Mouse (Mus musculus): Measurements from ENCODE around the gene Stambp.

Gene Stambp

DNA sequence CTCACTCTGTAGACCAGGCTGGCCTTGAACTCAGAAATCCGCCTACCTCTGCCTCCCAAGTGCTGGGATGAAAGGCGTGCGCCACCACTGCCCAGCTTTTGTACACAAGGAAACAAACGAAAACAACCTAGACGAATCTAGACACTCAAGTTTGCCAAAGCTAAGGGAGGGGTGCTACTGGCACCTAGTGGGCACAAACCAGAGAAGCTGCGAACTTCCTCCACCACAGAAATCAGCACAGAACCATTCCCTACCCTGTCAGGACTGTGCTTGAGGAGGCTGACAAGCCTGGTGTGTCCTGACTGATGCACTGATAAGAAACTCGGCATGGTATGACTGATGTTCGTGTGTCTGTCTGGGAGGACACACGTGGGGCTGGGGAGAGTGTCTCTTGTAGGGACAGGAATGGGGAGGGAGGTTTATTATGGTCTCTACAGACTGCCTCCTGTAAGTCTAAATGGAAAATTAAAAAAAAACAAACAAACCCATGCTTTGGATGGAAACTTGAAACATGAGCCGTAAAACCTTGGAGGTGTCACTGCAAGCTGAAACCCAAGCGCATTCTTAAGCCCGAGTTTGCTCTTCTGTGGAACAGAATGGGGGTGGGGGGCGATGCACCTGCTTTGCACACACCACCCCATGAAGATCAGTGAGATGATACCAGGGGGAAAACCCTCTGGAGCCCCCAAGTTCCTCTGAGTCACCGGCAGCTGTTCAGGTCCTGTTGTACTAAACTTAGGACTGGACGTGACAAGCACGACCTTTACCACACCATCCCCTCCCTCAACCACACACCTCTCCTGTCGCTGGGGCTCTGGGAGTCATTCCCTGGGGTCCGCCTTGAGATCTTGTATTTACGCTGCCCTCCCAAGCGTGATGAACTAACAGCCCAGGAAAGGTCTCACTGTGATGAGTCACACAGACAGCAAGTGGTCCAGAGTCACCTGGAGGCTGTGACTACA lies 3.3 kb downstream of the Stambp start:
- no peak for DNase-seq

GRCm38 (mm10) chr6:83555972-83556371 lies 16.6 kb downstream of the Stambp start:
- DNase-seq = no peak

GRCm38 (mm10) chr6:83548346-83548745 lies 24.2 kb downstream of the Stambp start:
- no peak for DNase-seq

DNA sequence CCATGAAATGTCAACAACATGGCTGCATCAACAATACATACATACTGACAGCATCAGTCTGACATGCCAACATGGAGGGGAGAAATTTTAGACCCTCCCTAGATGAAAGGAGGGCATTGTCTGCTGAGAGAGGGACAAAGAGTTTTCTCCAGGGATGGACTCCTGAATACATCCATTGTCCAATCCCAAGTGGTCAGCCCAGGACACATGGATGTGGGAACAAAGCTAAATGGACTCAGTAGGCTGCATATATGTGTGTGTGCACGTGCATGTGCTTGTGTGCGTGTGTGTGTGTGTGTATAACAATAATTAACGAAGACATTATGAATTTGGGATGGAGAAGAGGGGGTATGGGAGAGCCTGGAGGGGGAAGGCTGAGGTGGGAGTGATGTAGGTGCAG lies 26.8 kb downstream of the Stambp start:
- peak; percentile 73 for DNase-seq

- peak; percentile 34 for DNase-seq
Measured at GRCm38 (mm10) chr6:83541756-83542456, 30.6 kb downstream of the Stambp start.

GRCm38 (mm10) chr6:83540017-83540416 lies 32.5 kb downstream of the Stambp start:
- DNase-seq = peak; percentile 72

GRCm38 (mm10) chr6:83536795-83537059 lies 35.8 kb downstream of the Stambp start:
- DNase-seq = no peak

DNA sequence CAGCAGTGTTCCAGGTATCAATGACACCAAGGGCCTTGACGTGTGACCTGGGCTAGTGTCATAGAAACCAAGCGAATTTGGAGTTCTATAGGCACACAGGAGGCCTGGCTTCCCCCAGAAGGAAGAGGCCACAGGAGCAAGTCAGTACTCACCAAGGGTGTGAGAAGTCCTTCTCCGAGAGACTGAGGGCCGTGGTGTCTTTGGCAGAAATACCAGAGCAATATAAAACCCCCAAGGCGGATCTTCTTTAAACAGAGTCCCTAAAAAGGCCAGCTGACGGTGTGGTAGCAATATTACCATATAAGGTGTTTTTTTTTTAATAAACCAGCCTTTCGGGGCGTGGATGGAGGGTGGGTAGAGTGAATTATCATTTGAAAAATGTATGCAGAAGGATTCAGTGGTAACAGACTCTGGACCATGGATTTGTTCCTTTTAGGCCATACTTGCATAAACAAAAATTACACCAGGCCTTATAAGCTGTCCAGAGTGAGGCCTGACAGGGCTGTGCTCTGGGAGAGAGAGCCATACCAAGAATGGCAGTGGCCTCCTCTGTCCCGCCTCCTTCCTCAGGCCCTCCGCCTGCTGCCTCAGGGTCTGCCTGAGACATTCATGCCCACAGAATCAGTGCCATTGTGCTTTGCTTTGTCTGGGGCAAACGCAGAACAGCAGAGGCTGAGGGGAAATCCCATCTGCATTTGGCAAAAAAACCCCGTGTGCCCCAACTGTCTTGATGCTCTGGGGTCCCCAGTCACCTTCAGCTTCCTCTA lies 36.3 kb downstream of the Stambp start, which contains the start of gene Actg2:
Actg2 (minus strand) TSS at position 238 of the 767 bp plus-strand sequence.
- DNase-seq = no peak

DNA sequence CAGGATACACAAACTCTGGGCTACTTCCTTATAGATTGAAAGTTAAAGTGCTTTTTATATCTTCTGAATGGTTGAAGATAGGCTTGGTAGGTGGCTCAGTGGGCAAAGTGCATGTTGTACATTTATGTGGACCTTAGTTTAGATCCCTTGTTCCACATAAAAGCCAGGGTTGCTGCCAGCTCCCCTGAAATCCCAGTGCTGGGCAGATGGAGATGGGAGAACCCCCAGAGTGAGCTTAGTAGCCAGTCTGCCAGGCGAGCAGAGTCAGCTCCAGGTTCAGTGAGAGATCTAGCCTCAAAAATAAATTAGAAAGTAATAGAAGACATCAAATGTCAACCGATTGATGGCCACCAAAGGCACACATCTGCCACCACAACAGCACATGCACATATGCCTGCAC lies 39.9 kb downstream of the Stambp start:
- DNase-seq = no peak

DNA sequence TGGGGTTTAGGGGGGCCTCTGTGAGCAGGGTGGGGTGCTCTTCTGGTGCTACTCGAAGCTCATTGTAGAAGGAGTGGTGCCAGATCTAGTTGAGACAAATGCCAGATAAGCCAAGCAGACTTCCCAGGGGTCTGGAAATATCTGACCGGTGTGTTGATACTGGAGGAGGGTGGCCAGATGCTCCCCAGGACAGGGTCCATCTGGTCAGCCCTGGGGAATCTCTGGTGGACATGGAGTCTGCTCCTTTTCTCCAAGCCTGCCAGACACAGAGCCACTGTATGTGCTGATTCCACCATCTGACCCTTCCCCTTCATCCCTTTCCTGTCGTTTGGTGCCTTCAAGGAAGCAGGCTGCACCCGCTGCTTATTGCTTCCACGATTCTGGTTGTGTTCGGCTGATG lies 49.3 kb downstream of the Stambp start:
- no peak for DNase-seq

DNA sequence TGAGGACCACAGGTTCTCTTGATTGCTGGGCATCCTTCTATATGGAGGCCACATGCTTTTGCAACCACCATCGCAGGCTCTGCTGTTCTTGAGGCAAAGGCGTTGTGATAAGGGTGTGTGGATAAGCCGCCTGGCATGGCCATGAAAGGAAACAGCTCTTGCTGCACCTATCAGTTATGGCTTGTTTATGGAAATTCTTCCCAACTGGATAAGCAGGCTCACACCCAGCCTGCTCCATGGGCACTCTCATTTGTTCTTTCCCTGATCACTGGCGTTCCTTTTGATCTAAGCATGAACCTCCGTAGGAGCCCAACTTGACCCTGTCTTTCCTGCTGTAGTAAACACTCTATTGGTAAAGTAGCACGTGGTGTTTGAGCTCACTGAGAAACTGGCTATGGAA lies 50.7 kb downstream of the Stambp start:
- DNase-seq = no peak

- no peak for DNase-seq
Measured at GRCm38 (mm10) chr6:83518637-83519036, 53.9 kb downstream of the Stambp start.

- DNase-seq = peak; percentile 48
Measured at GRCm38 (mm10) chr6:83515172-83515571, 57.4 kb downstream of the Stambp start.

DNA sequence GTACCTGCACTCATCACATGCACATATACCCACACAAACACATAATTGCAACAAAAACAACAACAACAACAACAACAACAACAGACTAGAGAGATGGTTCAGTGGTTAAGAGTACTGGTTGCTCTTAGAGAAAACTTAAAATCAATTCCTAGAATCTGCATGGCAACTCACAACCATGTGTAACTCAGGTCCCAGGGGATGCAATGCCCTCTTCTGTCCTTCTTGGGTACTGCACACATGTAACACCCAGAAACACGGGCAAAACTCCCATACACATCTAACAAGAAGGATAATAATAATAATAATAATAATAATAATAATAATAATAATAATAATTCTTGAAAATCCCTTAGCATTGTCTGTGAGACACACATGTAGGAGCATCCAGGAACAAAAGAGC lies 60.0 kb downstream of the Stambp start:
- no peak for DNase-seq

DNA sequence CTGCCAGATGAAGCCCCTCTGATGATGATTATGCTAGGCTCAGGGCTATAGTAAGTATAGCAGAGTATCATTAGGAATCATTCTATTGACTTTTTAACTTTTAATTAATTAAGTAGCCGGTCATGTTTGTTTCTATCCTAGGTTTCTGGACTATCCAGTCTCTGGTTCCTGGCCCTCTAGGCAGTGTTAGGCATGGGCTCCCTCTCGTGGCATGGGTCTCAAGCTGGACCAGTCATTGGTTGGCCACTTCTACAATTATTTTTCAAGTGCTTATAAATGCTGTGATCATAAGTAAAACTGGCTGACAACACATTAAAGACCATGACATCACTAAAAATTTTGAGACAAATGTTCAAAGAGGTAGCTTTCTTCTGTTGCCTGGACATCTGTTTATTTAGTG lies 62.3 kb downstream of the Stambp start:
- no peak for DNase-seq

- no peak for DNase-seq
Measured at GRCm38 (mm10) chr6:83509442-83509841, 63.1 kb downstream of the Stambp start.

DNA sequence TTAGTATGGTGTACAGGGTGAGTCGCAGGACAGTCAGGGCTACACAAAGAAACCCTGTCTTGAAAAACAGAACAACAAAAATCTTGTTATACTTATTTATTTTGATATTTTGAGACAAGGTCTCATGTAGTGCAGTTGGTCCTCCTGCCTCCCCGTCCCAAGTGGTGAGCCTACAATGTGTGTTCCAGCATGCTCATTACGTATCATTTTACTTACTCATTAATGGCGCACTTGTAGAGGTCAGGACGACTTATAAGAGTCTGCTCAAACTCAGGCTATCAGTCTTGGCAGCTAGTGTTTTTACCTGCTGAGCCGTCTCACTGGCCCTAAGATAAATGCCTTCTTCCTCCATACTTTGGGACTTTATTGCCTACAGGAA lies 65.4 kb downstream of the Stambp start:
- no peak for DNase-seq

- peak; percentile 99 for DNase-seq
Measured at GRCm38 (mm10) chr6:83506258-83507167, 66.0 kb downstream of the Stambp start, which contains the start of gene Dguok. Dguok (minus strand) TSS chr6:83506969.

DNA sequence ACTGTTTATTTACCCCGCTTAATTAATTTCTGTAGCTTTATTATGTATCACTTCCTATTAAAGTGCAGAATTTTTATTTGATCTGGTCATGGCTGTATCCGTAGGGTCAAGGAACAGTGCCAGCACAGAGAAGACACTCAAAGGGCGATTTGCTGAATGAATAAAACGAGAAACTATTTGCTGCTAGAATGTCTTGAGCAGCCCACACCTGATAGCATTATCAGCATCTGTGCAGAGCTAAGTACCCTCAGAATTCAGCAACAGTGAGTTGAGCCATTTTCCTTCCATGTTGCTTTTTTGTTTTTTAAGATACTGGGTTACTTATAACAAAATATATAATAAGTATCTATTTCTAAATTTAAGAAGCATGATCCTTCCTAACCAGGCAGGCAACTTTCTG lies 67.0 kb downstream of the Stambp start:
- no peak for DNase-seq

DNA sequence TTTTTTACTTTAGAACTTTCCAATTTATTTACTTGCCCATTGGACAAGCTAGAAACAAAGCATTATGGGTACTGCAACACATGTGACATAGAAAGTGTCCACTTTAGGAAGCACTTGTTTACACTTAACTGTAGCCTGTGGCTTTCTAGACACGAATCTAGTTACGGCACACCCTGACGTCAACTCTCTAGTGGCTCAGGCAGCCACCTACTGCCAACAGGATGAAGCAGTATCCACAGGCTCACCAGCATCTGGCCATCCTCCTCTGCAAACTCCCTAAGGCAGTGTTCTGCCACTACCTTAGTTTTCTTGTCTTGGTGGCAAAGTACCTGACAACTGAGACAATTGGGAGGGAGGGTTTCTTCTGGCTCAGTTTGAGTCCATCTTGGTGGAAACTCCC lies 69.2 kb downstream of the Stambp start:
- no peak for DNase-seq

- DNase-seq = peak; percentile 65
Measured at GRCm38 (mm10) chr6:83502656-83503055, 69.9 kb downstream of the Stambp start.
